Mouse (Mus musculus) MEL (cell line): ENCODE results near the gene Asap3.

ENCODE experiments used
- BHLHE40 ChIP-seq: IDR thresholded peaks from 2 replicates; pipeline ENCODE4 v1.6.1; 2012; ENCODE audit warnings: low read depth, mild to moderate bottlenecking, inconsistent platforms, low read length, improper control_type of control experiment, borderline replicate concordance
- CHD1 ChIP-seq: IDR thresholded peaks from 2 replicates; pipeline ENCODE4 v1.6.1; 2012; ENCODE audit warnings: low read depth, mild to moderate bottlenecking, inconsistent platforms, low read length, improper control_type of control experiment
- CTCF ChIP-seq, 3 experiments: IDR thresholded peaks in 2 of 3; conservative IDR thresholded peaks in 1 of 3; 2 replicates each; pipeline ENCODE4 v1.5.1; 2011 to 2012; ENCODE audit warnings: low read length in 3 of 3, low read depth in 2 of 3, mild to moderate bottlenecking in 2 of 3, improper control_type of control experiment in 1 of 3, inconsistent platforms in 1 of 3, mixed read lengths in 1 of 3, moderate library complexity in 1 of 3; ENCODE audit not compliant: control insufficient read depth in 1 of 3, insufficient read depth in 1 of 3, poor library complexity in 1 of 3, severe bottlenecking in 1 of 3
- E2F4 ChIP-seq: IDR thresholded peaks from 2 replicates; pipeline ENCODE4 v1.6.1; 2011; ENCODE audit warnings: low read depth, low read length, improper control_type of control experiment, borderline replicate concordance
- EP300 ChIP-seq, 2 experiments: IDR thresholded peaks; 2 replicates each; pipeline ENCODE4 v1.6.1; 2011; ENCODE audit warnings: improper control_type of control experiment in 2 of 2, low read length in 2 of 2, low read depth in 1 of 2, mild to moderate bottlenecking in 1 of 2
- GATA1 ChIP-seq: IDR thresholded peaks from 2 replicates; pipeline ENCODE4 v1.6.1; 2011; ENCODE audit warnings: low read depth, low read length, improper control_type of control experiment
- KAT2A ChIP-seq: conservative IDR thresholded peaks from 2 replicates; pipeline ENCODE4 v1.6.1; 2012; ENCODE audit warnings: low read depth, low read length, improper control_type of control experiment, inconsistent platforms
- POLR2A ChIP-seq, 2 experiments: IDR thresholded peaks; 2 replicates each; pipeline ENCODE4 v1.6.1; 2011 to 2012; ENCODE audit warnings: low read length in 2 of 2, mild to moderate bottlenecking in 2 of 2, control low read depth in 1 of 2, improper control_type of control experiment in 1 of 2, low read depth in 1 of 2, moderate library complexity in 1 of 2; ENCODE audit not compliant: control insufficient read depth in 1 of 2, insufficient read depth in 1 of 2, poor library complexity in 1 of 2
- RAD21 ChIP-seq: IDR thresholded peaks from 2 replicates; pipeline ENCODE4 v1.6.1; 2011; ENCODE audit warnings: mild to moderate bottlenecking, low read depth, low read length, improper control_type of control experiment
- SIN3A ChIP-seq: IDR thresholded peaks from 2 replicates; pipeline ENCODE4 v1.6.1; 2012; ENCODE audit warnings: low read length, improper control_type of control experiment, inconsistent platforms
- SMC3 ChIP-seq: IDR thresholded peaks from 2 replicates; pipeline ENCODE4 v1.6.1; 2011; ENCODE audit warnings: low read depth, low read length, improper control_type of control experiment
- USF2 ChIP-seq, 2 experiments: IDR thresholded peaks; 2 replicates each; pipeline ENCODE4 v1.6.1; 2011 to 2012; ENCODE audit warnings: improper control_type of control experiment in 2 of 2, low read length in 2 of 2, borderline replicate concordance in 1 of 2, inconsistent platforms in 1 of 2, low read depth in 1 of 2, mild to moderate bottlenecking in 1 of 2; ENCODE audit not compliant: insufficient read depth in 1 of 2
- ZC3H11A ChIP-seq: IDR thresholded peaks from 2 replicates; pipeline ENCODE4 v1.6.1; 2012; ENCODE audit warnings: low read depth, mild to moderate bottlenecking, inconsistent platforms, low read length, improper control_type of control experiment
- ZNF384 ChIP-seq: IDR thresholded peaks from 2 replicates; pipeline ENCODE4 v1.6.1; 2012; ENCODE audit warnings: low read depth, mild to moderate bottlenecking, inconsistent platforms, low read length, improper control_type of control experiment

DNA sequence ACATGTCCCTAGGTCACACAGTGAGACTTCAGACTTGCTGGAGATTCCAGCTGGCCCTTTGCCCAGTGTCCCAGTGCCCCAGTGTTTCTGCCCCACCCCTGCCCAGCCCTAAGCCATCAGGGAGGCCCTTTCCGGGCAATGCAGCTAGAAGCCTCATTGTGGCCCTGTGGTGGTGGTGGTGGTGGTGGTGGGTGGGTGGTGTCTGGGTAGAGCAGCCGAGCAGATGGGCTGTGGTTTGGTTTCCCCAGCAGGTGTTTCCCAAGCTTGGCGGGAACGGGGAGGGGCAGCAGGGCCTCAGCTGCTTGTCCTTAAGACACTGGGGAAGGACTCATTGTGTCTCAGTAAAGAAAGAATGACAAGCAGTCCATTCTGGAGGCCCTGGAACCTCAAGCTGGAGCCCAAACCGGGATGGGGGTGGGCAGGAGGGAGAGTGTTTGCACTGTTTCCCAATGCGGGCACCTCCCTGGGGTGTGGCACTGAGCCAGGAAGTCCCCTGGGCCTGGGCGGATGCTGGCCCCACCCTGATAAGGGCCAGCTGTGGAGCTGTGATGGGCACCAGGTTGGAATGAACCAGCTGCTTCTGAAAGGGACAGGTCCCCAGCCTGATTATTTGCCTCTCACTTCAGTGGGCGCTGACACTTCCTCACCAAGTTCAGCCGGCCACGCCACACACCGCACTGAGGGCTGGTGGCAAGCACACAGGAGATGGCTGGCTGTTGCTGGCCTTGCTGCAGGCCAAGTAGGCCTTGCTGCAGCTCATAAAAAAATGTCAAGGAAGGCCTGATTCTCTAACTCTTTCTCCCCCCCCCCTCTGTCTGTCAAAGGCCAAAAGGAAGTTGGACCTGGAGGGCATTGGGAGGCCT, 28.3 kb upstream of the Asap3 start:
- TF ChIP-seq ZNF384 (peak; percentile 53; the same call in 1 of the 2 replicates), USF2 (IDR thresholded peaks at IDR 0.05; ENCODE audit: borderline replicate concordance in 1 of 2, insufficient read depth in 1 of 2, low read depth in 1 of 2, low read length in 2 of 2) (no peak), POLR2A (IDR thresholded peaks at IDR 0.05; ENCODE audit: control insufficient read depth in 1 of 2, insufficient read depth in 1 of 2, low read depth in 1 of 2, low read length in 2 of 2, poor library complexity in 1 of 2) (peak in 1 of 2 experiments; percentile 28; a peak in 1 of 4 replicates), EP300 (IDR thresholded peaks at IDR 0.05; ENCODE audit: low read depth in 1 of 2, low read length in 2 of 2) (peak; percentile 84 to 93), RAD21 (no peak), SIN3A (peak; percentile 83), E2F4 (0 out of 2 replicates have a peak, but pooled peaks have one; percentile 41), CTCF (IDR thresholded peaks at IDR 0.05 in 2 of 3, conservative IDR thresholded peaks at IDR 0.05 in 1 of 3; ENCODE audit: control insufficient read depth in 1 of 3, insufficient read depth in 1 of 3, low read depth in 2 of 3, low read length in 3 of 3, poor library complexity in 1 of 3, severe bottlenecking in 1 of 3) (no peak), KAT2A (no peak), ZC3H11A (no peak), GATA1 (peak; percentile 88), BHLHE40 (0 out of 2 replicates have a peak, but pooled peaks have one; percentile 11), SMC3 (no peak), CHD1 (no peak)
